Mouse (Mus musculus) B cell, adult 67 days (primary cell): Measurements from ENCODE around the gene Rgs3. TPM values are rescaled to one million over a fixed set of nuclear protein-coding genes. Genes with fewer than 3 reads are reported as not detected.

Source experiments
- total RNA-seq, 2 experiments: library from RNA; stranded (reverse); gene quantifications; 4 replicates each; pipeline ENCODE4 v1.2.4; 2023

Rgs3 gene
- 10 to 100 TPM; 31.9 to 33.9 TPM for total RNA-seq

GRCm38 (mm10) chr4:62559797-62560329 is at the start of gene Rgs3:
Rgs3 (plus strand) TSS chr4:62559847.

DNA sequence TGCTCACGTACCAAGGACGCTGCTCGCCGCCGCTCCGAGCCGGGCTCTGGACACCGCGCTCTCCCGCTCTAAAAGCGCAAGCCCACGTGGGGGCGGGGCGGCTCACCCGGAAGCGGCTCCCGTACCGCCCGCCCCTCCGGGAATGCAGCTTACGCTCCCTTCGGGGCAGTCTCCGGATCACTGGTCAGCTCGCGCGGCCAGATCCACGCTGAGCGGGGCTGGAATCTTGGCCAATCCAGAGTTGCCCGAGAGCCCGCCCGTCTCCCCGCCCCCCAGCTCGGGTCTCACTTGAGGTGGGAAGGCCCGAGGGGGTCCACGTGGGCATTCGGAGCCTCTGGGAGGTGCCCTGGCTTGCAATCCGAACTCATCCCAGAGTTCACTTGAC is 39.8 kb upstream of the Rgs3 start, which contains the start of gene Alad:
Gene Alad (minus strand): TSS at position 70 of the 385 bp plus-strand sequence.

DNA sequence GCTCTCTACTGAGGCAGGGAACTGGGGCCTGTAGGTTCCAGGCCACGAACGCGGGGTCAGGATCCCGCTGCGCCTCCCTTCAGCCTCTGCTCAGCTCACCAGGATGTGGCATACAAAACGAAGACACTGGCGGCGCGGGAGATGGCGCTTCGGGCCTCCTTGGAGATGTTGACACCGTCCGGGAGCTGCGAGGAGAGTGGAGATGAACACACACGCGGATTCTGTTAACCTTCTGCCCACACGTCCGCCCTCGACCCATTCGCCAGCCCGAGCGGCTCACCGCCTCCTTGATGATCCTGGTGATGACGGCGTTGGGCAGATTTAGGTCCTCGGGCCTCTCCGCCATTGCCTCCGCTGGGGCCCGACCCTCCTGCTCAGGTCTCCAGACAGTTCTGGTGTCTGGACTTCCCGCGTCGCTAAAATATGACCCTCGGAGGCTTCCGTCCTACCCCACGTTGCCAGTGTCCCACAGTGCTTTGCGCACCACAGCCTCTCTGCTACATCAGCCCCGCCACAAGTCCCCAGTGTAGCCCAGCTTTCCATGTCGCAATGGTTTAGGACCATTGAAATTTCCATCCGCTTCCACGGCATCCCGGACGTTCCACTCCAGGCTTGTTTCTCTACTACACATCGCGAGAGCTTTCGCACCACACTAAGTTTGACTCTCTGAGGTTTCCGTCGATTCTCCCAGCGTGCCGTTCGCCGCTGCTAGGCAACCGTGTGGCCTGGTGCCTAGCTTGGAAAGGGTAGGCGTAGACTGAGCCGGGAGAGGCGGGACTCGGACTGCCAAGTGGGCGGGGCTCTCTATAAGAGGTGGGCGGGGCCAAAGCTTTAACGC is 34.8 kb upstream of the Rgs3 start, which contains the start of the genes Pole3 and 4933430I17Rik:
Gene Pole3 (minus strand): TSS at position 418 of the 838 bp plus-strand sequence.
Gene 4933430I17Rik (plus strand): TSS at position 719 of the 838 bp plus-strand sequence.

Other genes with a start within 250 kb of the Rgs3 start
- 100 to 1,000 TPM; 102 to 118 TPM for gene Fkbp15, start 199.3 kb upstream of the Rgs3 start, total RNA-seq
- gene Slc31a1, start 199.1 kb upstream of the Rgs3 start, total RNA-seq, result 10 to 100 TPM in 1 of 2 experiments, 1 to 10 TPM in 1; 9.8 to 11.0 TPM
- 10 to 100 TPM; 60.6 to 61.7 TPM for gene Cdc26, start 151.2 kb upstream of the Rgs3 start, total RNA-seq
- 10 to 100 TPM; 27.2 to 27.4 TPM for gene Prpf4, start 151.1 kb upstream of the Rgs3 start, total RNA-seq
- gene Rnf183, start 124.6 kb upstream of the Rgs3 start, total RNA-seq, result not detected
- not detected for gene Wdr31, start 89.0 kb upstream of the Rgs3 start, total RNA-seq
- 10 to 100 TPM in 1 of 2 experiments, 1 to 10 TPM in 1; 9.4 to 11.9 TPM for gene Bspry, start 79.8 kb upstream of the Rgs3 start, total RNA-seq
- 1 to 10 TPM; 1.5 to 1.7 TPM for gene Hdhd3, start 56.4 kb upstream of the Rgs3 start, total RNA-seq
- gene Alad, start 39.9 kb upstream of the Rgs3 start, total RNA-seq, result 10 to 100 TPM; 19.8 to 20.6 TPM
- gene Pole3, start 34.8 kb upstream of the Rgs3 start, total RNA-seq, result 10 to 100 TPM; 20.7 to 27.0 TPM
- gene 4933430I17Rik, start 34.5 kb upstream of the Rgs3 start, total RNA-seq, result under 1 TPM; 0.30 to 0.81 TPM